Mouse (Mus musculus) heart, embryonic 12.5 days (tissue): ENCODE measurements at regions not wholly inside any gene's neighbourhood (a gene's known extent, or its start where the extent isn't known, plus 50 kb on each side); places are given as distances from the start of the nearest gene placed in this dataset.
A peak's percentile ranks its signal among the peaks of the same experiment; 100 is the strongest.

Source experiments
- ATAC-seq: fragments of 200-750 bp; cut with Nextera tagmentation; 2 replicates; pipeline ENCODE4 v1.8.0; 2017; ENCODE audit warnings: moderate TSS enrichment, moderate library complexity; ENCODE audit not compliant: insufficient number of reproducible peaks, low FRiP score
- H3K27ac ChIP-seq: fragments of 300-500 bp; sonication (generic); 2 replicates; pipeline ENCODE4 v1.5.1; 2016; ENCODE audit warnings: mild to moderate bottlenecking, moderate library complexity; ENCODE audit not compliant: poor library complexity, severe bottlenecking
- H3K27me3 ChIP-seq: fragments of 300-500 bp; sonication (generic); replicated peaks from 2 replicates; pipeline ENCODE4 v1.6.1; 2016; ENCODE audit warnings: mild to moderate bottlenecking, moderate library complexity
- H3K36me3 ChIP-seq: fragments of 300-500 bp; sonication (generic); 2 replicates; pipeline ENCODE4 v1.6.1; 2016; ENCODE audit warnings: mild to moderate bottlenecking, moderate library complexity
- H3K4me1 ChIP-seq: fragments of 300-500 bp; sonication (generic); replicated peaks from 2 replicates; pipeline ENCODE4 v1.6.1; 2016; ENCODE audit warnings: mild to moderate bottlenecking
- H3K4me2 ChIP-seq: fragments of 300-500 bp; sonication (generic); 2 replicates; pipeline ENCODE4 v1.6.1; 2016; ENCODE audit warnings: mild to moderate bottlenecking, moderate library complexity
- H3K4me3 ChIP-seq: fragments of 300-500 bp; sonication (generic); 2 replicates; pipeline ENCODE4 v1.5.1; 2016; ENCODE audit warnings: mild to moderate bottlenecking
- H3K9ac ChIP-seq: fragments of 300-500 bp; sonication (generic); 2 replicates; pipeline ENCODE4 v1.6.1; 2016; ENCODE audit warnings: mild to moderate bottlenecking, moderate library complexity
- H3K9me3 ChIP-seq: fragments of 300-500 bp; sonication (generic); replicated peaks from 2 replicates; pipeline ENCODE4 v1.6.1; 2016; ENCODE audit warnings: mild to moderate bottlenecking, moderate library complexity
- WGBS: fragments of 180-500 bp; shearing (Covaris S2); methylation state at CpG from one replicate; pipeline ENCODE4 v1.1.7; 2016; 5-methylcytosine and 5-hydroxymethylcytosine counted together

GRCm38 (mm10) chr15:69165482-69165801 is 2664.7 kb upstream of the Lrrc6 start:
- Histone ChIP-seq H3K27ac (no peak overlapping the region), H3K4me2 (no peak overlapping the region), H3K4me3 (no peak overlapping the region), H3K36me3 (no peaks in the 10 kb centered on the region), H3K9me3 (no peaks in the 10 kb centered on the region), H3K4me1 (peaks cover 12% of the 10 kb centered on the region), H3K27me3 (no peaks in the 10 kb centered on the region), H3K9ac (no peak overlapping the region)
- WGBS: 31% methylated on average over 3 of the region's 3 CpGs
- peak; percentile 33; the same call in 1 of the 2 replicates for ATAC-seq

GRCm38 (mm10) chr15:69164581-69165481 is 2664.1 kb upstream of the Lrrc6 start:
- H3K9me3 ChIP-seq: no peaks in the 10 kb centered on the region
- no peak overlapping the region for H3K9ac ChIP-seq
- H3K27me3 ChIP-seq: no peaks in the 10 kb centered on the region
- peaks cover 12% of the 10 kb centered on the region for H3K4me1 ChIP-seq
- H3K36me3 ChIP-seq: no peaks in the 10 kb centered on the region
- no peak overlapping the region for H3K4me2 ChIP-seq
- no peak overlapping the region for H3K27ac ChIP-seq
- no peak for ATAC-seq
- H3K4me3 ChIP-seq: no peak overlapping the region
- 32% methylated on average over 7 of the region's 7 CpGs for WGBS

- no peaks in the 10 kb centered on the region for H3K27me3 ChIP-seq
- 74% methylated on average over 5 of the region's 5 CpGs for WGBS
- H3K9ac ChIP-seq: no peak overlapping the region
- H3K4me1 ChIP-seq: peaks cover 12% of the 10 kb centered on the region
- H3K4me3 ChIP-seq: no peak overlapping the region
- ATAC-seq: no peak
- H3K4me2 ChIP-seq: no peak overlapping the region
- H3K36me3 ChIP-seq: no peaks in the 10 kb centered on the region
- H3K9me3 ChIP-seq: no peaks in the 10 kb centered on the region
- H3K27ac ChIP-seq: no peak overlapping the region
These were observed 2660.3 kb upstream of the Lrrc6 start for GRCm38 (mm10) chr15:69161036-69161435.

- WGBS: 76% methylated on average over 5 of the region's 5 CpGs
- H3K4me3 ChIP-seq: no peak overlapping the region
- no peaks in the 10 kb centered on the region for H3K36me3 ChIP-seq
These were observed 2657.4 kb upstream of the Lrrc6 start for GRCm38 (mm10) chr15:69158124-69158523.

More at GRCm38 (mm10) chr15:69158124-69158523, 2657.4 kb upstream of the Lrrc6 start:
- Histone ChIP-seq H3K4me2 (no peak overlapping the region), H3K27me3 (no peaks in the 10 kb centered on the region), H3K4me1 (0 out of 2 replicates have a peak, but pooled peaks cover 3% of the 10 kb centered on the region), H3K9ac (no peak overlapping the region), H3K9me3 (no peaks in the 10 kb centered on the region), H3K27ac (no peak overlapping the region)
- no peak for ATAC-seq
